Mouse (Mus musculus): ENCODE results near the gene Man2c1. TPM values are rescaled to one million over a fixed set of nuclear protein-coding genes. Genes with fewer than 3 reads are reported as not detected.

Man2c1 gene
- polyA plus RNA-seq, 1 experiment, result 170 TPM

- TF ChIP-seq POLR2A (IDR thresholded peaks at IDR 0.05; ENCODE audit: low read depth, low read length) (no peak), CTCF (IDR thresholded peaks at IDR 0.05; ENCODE audit: extremely low read depth, insufficient read depth, insufficient read length, insufficient replicate concordance) (no peak)
- no peak overlapping the region for H3K4me3 ChIP-seq (ENCODE audit: extremely low read depth, insufficient read depth, insufficient read length)
- H3K27me3 ChIP-seq (ENCODE audit: control insufficient read depth, insufficient read depth, low read length), result no peaks in the 10 kb centered on the region
- 94% methylated on average over 9 of the region's 9 CpGs for WGBS
- DNase-seq (ENCODE audit: low read depth in 1 of 2, low spot score in 2 of 2), result no peak
- H3K4me1 ChIP-seq (ENCODE audit: control insufficient read depth, insufficient read depth, insufficient read length), result no peaks in the 10 kb centered on the region
- H3K27ac ChIP-seq (ENCODE audit: insufficient read depth, low read length), result no peak overlapping the region
- H3K36me3 ChIP-seq (ENCODE audit: control insufficient read depth, insufficient read depth, low read length), result peaks cover 47% of the 10 kb centered on the region
These were observed 8.6 kb downstream of the Man2c1 start for GRCm38 (mm10) chr9:57139110-57139509.

GRCm38 (mm10) chr9:57139571-57139970, 9.1 kb downstream of the Man2c1 start:
- Histone ChIP-seq H3K4me1 (ENCODE audit: control insufficient read depth, insufficient read depth, insufficient read length) (no peaks in the 10 kb centered on the region), H3K27me3 (ENCODE audit: control insufficient read depth, insufficient read depth, low read length) (no peaks in the 10 kb centered on the region), H3K36me3 (ENCODE audit: control insufficient read depth, insufficient read depth, low read length) (peaks cover 51% of the 10 kb centered on the region), H3K27ac (ENCODE audit: insufficient read depth, low read length) (no peak overlapping the region), H3K4me3 (ENCODE audit: extremely low read depth, insufficient read depth, insufficient read length) (no peak overlapping the region)
- TF ChIP-seq CTCF (IDR thresholded peaks at IDR 0.05; ENCODE audit: extremely low read depth, insufficient read depth, insufficient read length, insufficient replicate concordance), result no peak
- TF ChIP-seq POLR2A (IDR thresholded peaks at IDR 0.05; ENCODE audit: low read depth, low read length), result no peak
- DNase-seq (ENCODE audit: low read depth in 1 of 2, low spot score in 2 of 2), result no peak
- WGBS, result 93% methylated on average over 5 of the region's 5 CpGs

GRCm38 (mm10) chr9:57141417-57142353, 11.2 kb downstream of the Man2c1 start:
- 92% methylated on average over 17 of the region's 17 CpGs for WGBS
- H3K36me3 ChIP-seq (ENCODE audit: control insufficient read depth, insufficient read depth, low read length), result peaks cover 46% of the 10 kb centered on the region

GRCm38 (mm10) chr9:57143212-57143611, 12.7 kb downstream of the Man2c1 start:
- Histone ChIP-seq H3K4me1 (ENCODE audit: control insufficient read depth, insufficient read depth, insufficient read length) (peaks cover 7% of the 10 kb centered on the region), H3K27me3 (ENCODE audit: control insufficient read depth, insufficient read depth, low read length) (no peaks in the 10 kb centered on the region), H3K4me3 (ENCODE audit: extremely low read depth, insufficient read depth, insufficient read length) (no peak overlapping the region), H3K36me3 (ENCODE audit: control insufficient read depth, insufficient read depth, low read length) (peaks cover 38% of the 10 kb centered on the region), H3K27ac (ENCODE audit: insufficient read depth, low read length) (no peak overlapping the region)
- WGBS, result 94% methylated on average over 11 of the region's 11 CpGs
- TF ChIP-seq CTCF (IDR thresholded peaks at IDR 0.05; ENCODE audit: extremely low read depth, insufficient read depth, insufficient read length, insufficient replicate concordance) (no peak), POLR2A (IDR thresholded peaks at IDR 0.05; ENCODE audit: low read depth, low read length) (no peak)
- DNase-seq (ENCODE audit: low read depth in 1 of 2, low spot score in 2 of 2), result no peak

More at GRCm38 (mm10) chr9:57141417-57142353, 11.2 kb downstream of the Man2c1 start:
- no peak for DNase-seq (ENCODE audit: low read depth in 1 of 2, low spot score in 2 of 2)
- no peaks in the 10 kb centered on the region for H3K4me1 ChIP-seq (ENCODE audit: control insufficient read depth, insufficient read depth, insufficient read length)
- no peak for TF ChIP-seq CTCF (IDR thresholded peaks at IDR 0.05; ENCODE audit: extremely low read depth, insufficient read depth, insufficient read length, insufficient replicate concordance)
- TF ChIP-seq POLR2A (IDR thresholded peaks at IDR 0.05; ENCODE audit: low read depth, low read length), result no peak
- no peak overlapping the region for H3K4me3 ChIP-seq (ENCODE audit: extremely low read depth, insufficient read depth, insufficient read length)
- no peak overlapping the region for H3K27ac ChIP-seq (ENCODE audit: insufficient read depth, low read length)
- H3K27me3 ChIP-seq (ENCODE audit: control insufficient read depth, insufficient read depth, low read length), result no peaks in the 10 kb centered on the region

GRCm38 (mm10) chr9:57144830-57145229, 14.3 kb downstream of the Man2c1 start:
- Histone ChIP-seq H3K36me3 (ENCODE audit: control insufficient read depth, insufficient read depth, low read length) (peaks cover 28% of the 10 kb centered on the region), H3K27me3 (ENCODE audit: control insufficient read depth, insufficient read depth, low read length) (no peaks in the 10 kb centered on the region), H3K4me1 (ENCODE audit: control insufficient read depth, insufficient read depth, insufficient read length) (peaks cover 13% of the 10 kb centered on the region), H3K4me3 (ENCODE audit: extremely low read depth, insufficient read depth, insufficient read length) (no peak overlapping the region), H3K27ac (ENCODE audit: insufficient read depth, low read length) (no peak overlapping the region)
- TF ChIP-seq CTCF (IDR thresholded peaks at IDR 0.05; ENCODE audit: extremely low read depth, insufficient read depth, insufficient read length, insufficient replicate concordance), result no peak
- TF ChIP-seq POLR2A (IDR thresholded peaks at IDR 0.05; ENCODE audit: low read depth, low read length), result no peak
- DNase-seq (ENCODE audit: low read depth in 1 of 2, low spot score in 2 of 2), result no peak
- WGBS, result 92% methylated on average over 8 of the region's 8 CpGs

GRCm38 (mm10) chr9:57146451-57147066, 16.1 kb downstream of the Man2c1 start:
- no peak for TF ChIP-seq CTCF (IDR thresholded peaks at IDR 0.05; ENCODE audit: extremely low read depth, insufficient read depth, insufficient read length, insufficient replicate concordance)
- TF ChIP-seq POLR2A (IDR thresholded peaks at IDR 0.05; ENCODE audit: low read depth, low read length), result no peak
- no peak for DNase-seq (ENCODE audit: low read depth in 1 of 2, low spot score in 2 of 2)
- peaks cover 13% of the 10 kb centered on the region for H3K4me1 ChIP-seq (ENCODE audit: control insufficient read depth, insufficient read depth, insufficient read length)
- no peak overlapping the region for H3K27ac ChIP-seq (ENCODE audit: insufficient read depth, low read length)
- peaks cover 19% of the 10 kb centered on the region for H3K36me3 ChIP-seq (ENCODE audit: control insufficient read depth, insufficient read depth, low read length)
- H3K27me3 ChIP-seq (ENCODE audit: control insufficient read depth, insufficient read depth, low read length), result no peaks in the 10 kb centered on the region
- no peak overlapping the region for H3K4me3 ChIP-seq (ENCODE audit: extremely low read depth, insufficient read depth, insufficient read length)
- 93% methylated on average over 17 of the region's 17 CpGs for WGBS
